Mouse (Mus musculus): ENCODE results near the gene Magix. TPM values are rescaled to one million over a fixed set of nuclear protein-coding genes. Genes with fewer than 3 reads are reported as not detected.
"Not testable (repeated sequence)": the region's sequence is repeated elsewhere in the genome, so short reads cannot be mapped to it uniquely, and the experiment has no call there.

The Magix gene
- polyA plus RNA-seq, 1 experiment from 2014 or later: 0.62 TPM

GRCm38 (mm10) chrX:7713764-7714134, 32.7 kb upstream of the Magix start:
- WGBS: 6% methylated on average over 6 of the region's 12 CpGs

GRCm38 (mm10) chrX:7696954-7697381, 15.9 kb upstream of the Magix start, which contains the start of gene Gpkow:
Gpkow (plus strand) TSS chrX:7697131.
- peak within 1 kb of the TSS; percentile 61 for H3K9ac ChIP-seq
- no peaks in the 10 kb centered on the region for H3K27me3 ChIP-seq
- H3K27ac ChIP-seq: no peak within 1 kb of the TSS
- WGBS: 9% methylated on average over 33 of the region's 33 CpGs
- peak within 1 kb of the TSS; percentile 60 for H3K4me3 ChIP-seq
- peaks cover 13% of the 10 kb centered on the region for H3K36me3 ChIP-seq
- H3K9me3 ChIP-seq: no peaks in the 10 kb centered on the region
- peak; percentile 95 for ATAC-seq (ENCODE audit: borderline replicate concordance, extremely low read depth, low FRiP score, low TSS enrichment)
- H3K4me1 ChIP-seq: no peaks in the 10 kb centered on the region
- peak within 1 kb of the TSS; percentile 55 for H3K4me2 ChIP-seq

More at GRCm38 (mm10) chrX:7713764-7714134, 32.7 kb upstream of the Magix start:
- 0 out of 2 replicates have a peak overlapping the region, but pooled peaks have one; percentile 22 for H3K9ac ChIP-seq
- not testable (repeated sequence) for H3K4me1 ChIP-seq; H3K36me3 ChIP-seq; H3K27me3 ChIP-seq; ATAC-seq (ENCODE audit: borderline replicate concordance, extremely low read depth, low FRiP score, low TSS enrichment); H3K9me3 ChIP-seq; H3K27ac ChIP-seq
- peak overlapping the region; percentile 37 for H3K4me3 ChIP-seq
- peak overlapping the region; percentile 50 for H3K4me2 ChIP-seq

GRCm38 (mm10) chrX:7696520-7696919, 15.5 kb upstream of the Magix start:
- peak overlapping the region; percentile 60; the same call in 1 of the 2 replicates for H3K4me3 ChIP-seq
- H3K27ac ChIP-seq: no peak overlapping the region
- H3K27me3 ChIP-seq: no peaks in the 10 kb centered on the region
- H3K9ac ChIP-seq: no peak overlapping the region
- no peak for ATAC-seq (ENCODE audit: borderline replicate concordance, extremely low read depth, low FRiP score, low TSS enrichment)
- H3K36me3 ChIP-seq: peaks cover 8% of the 10 kb centered on the region; the same call in 1 of the 2 replicates
- WGBS: 42% methylated on average over 6 of the region's 6 CpGs
- no peaks in the 10 kb centered on the region for H3K9me3 ChIP-seq
- H3K4me1 ChIP-seq: no peaks in the 10 kb centered on the region
- H3K4me2 ChIP-seq: peak overlapping the region; percentile 39; the same call in 1 of the 2 replicates

GRCm38 (mm10) chrX:7692862-7693261, 11.8 kb upstream of the Magix start:
- Histone ChIP-seq H3K9me3 (no peaks in the 10 kb centered on the region), H3K4me2 (no peak overlapping the region), H3K36me3 (no peaks in the 10 kb centered on the region), H3K27me3 (no peaks in the 10 kb centered on the region), H3K4me3 (no peak overlapping the region), H3K9ac (no peak overlapping the region), H3K27ac (no peak overlapping the region), H3K4me1 (no peaks in the 10 kb centered on the region)
- ATAC-seq (ENCODE audit: borderline replicate concordance, extremely low read depth, low FRiP score, low TSS enrichment): no peak
- WGBS: 35% methylated on average over 4 of the region's 4 CpGs

- H3K9me3 ChIP-seq: no peaks in the 10 kb centered on the region
Observed at GRCm38 (mm10) chrX:7690486-7690885, 9.4 kb upstream of the Magix start.

GRCm38 (mm10) chrX:7688321-7688720, 7.3 kb upstream of the Magix start:
- H3K9ac ChIP-seq: no peak overlapping the region
- no peak overlapping the region for H3K4me2 ChIP-seq
- no peaks in the 10 kb centered on the region for H3K27me3 ChIP-seq
- no peak overlapping the region for H3K27ac ChIP-seq
- WGBS: 87% methylated on average over 2 of the region's 2 CpGs
- ATAC-seq (ENCODE audit: borderline replicate concordance, extremely low read depth, low FRiP score, low TSS enrichment): no peak
- H3K36me3 ChIP-seq: no peaks in the 10 kb centered on the region
- no peak overlapping the region for H3K4me3 ChIP-seq
- no peaks in the 10 kb centered on the region for H3K9me3 ChIP-seq
- H3K4me1 ChIP-seq: no peaks in the 10 kb centered on the region

More at GRCm38 (mm10) chrX:7690486-7690885, 9.4 kb upstream of the Magix start:
- no peaks in the 10 kb centered on the region for H3K27me3 ChIP-seq
- no peak overlapping the region for H3K4me3 ChIP-seq
- H3K36me3 ChIP-seq: no peaks in the 10 kb centered on the region
- peak overlapping the region; percentile 57 for H3K27ac ChIP-seq
- no peak overlapping the region for H3K4me2 ChIP-seq
- no peaks in the 10 kb centered on the region for H3K4me1 ChIP-seq
- 38% methylated on average over 3 of the region's 3 CpGs for WGBS
- ATAC-seq (ENCODE audit: borderline replicate concordance, extremely low read depth, low FRiP score, low TSS enrichment): peak; percentile 65; the same call in 1 of the 2 replicates
- H3K9ac ChIP-seq: no peak overlapping the region

GRCm38 (mm10) chrX:7680057-7680412, 1.0 kb downstream of the Magix start:
- Histone ChIP-seq H3K27ac (no peak overlapping the region), H3K4me1 (no peaks in the 10 kb centered on the region), H3K27me3 (no peaks in the 10 kb centered on the region), H3K4me3 (peak overlapping the region; percentile 30), H3K36me3 (no peaks in the 10 kb centered on the region), H3K9ac (no peak overlapping the region), H3K4me2 (peak overlapping the region; percentile 54), H3K9me3 (no peaks in the 10 kb centered on the region)
- ATAC-seq (ENCODE audit: borderline replicate concordance, extremely low read depth, low FRiP score, low TSS enrichment): peak; percentile 37; the same call in 1 of the 2 replicates
- 21% methylated on average over 12 of the region's 12 CpGs for WGBS

- Histone ChIP-seq H3K27me3 (no peaks in the 10 kb centered on the region), H3K4me2 (peak overlapping the region; percentile 54), H3K36me3 (no peaks in the 10 kb centered on the region), H3K4me3 (peak overlapping the region; percentile 30), H3K9ac (no peak overlapping the region), H3K4me1 (peaks cover 4% of the 10 kb centered on the region; the same call in 1 of the 2 replicates), H3K9me3 (no peaks in the 10 kb centered on the region), H3K27ac (0 out of 2 replicates have a peak overlapping the region, but pooled peaks have one; percentile 15)
- ATAC-seq (ENCODE audit: borderline replicate concordance, extremely low read depth, low FRiP score, low TSS enrichment): peak; percentile 93
- 13% methylated on average over 21 of the region's 27 CpGs for WGBS
Observed at GRCm38 (mm10) chrX:7679405-7680056, 1.5 kb downstream of the Magix start.

- no peak for ATAC-seq (ENCODE audit: borderline replicate concordance, extremely low read depth, low FRiP score, low TSS enrichment)
- Histone ChIP-seq H3K9ac (no peak overlapping the region), H3K4me1 (peaks cover 10% of the 10 kb centered on the region), H3K4me3 (no peak overlapping the region), H3K27me3 (no peaks in the 10 kb centered on the region), H3K27ac (no peak overlapping the region), H3K4me2 (no peak overlapping the region; the same call in 1 of the 2 replicates), H3K9me3 (no peaks in the 10 kb centered on the region), H3K36me3 (no peaks in the 10 kb centered on the region)
- 33% methylated on average over 3 of the region's 3 CpGs for WGBS
Observed at GRCm38 (mm10) chrX:7678986-7679385, 2.1 kb downstream of the Magix start.

GRCm38 (mm10) chrX:7675001-7675380, 6.1 kb downstream of the Magix start:
- Histone ChIP-seq H3K9me3 (no peaks in the 10 kb centered on the region), H3K27ac (peak overlapping the region; percentile 62), H3K4me3 (peak overlapping the region; percentile 25), H3K36me3 (no peaks in the 10 kb centered on the region), H3K9ac (peak overlapping the region; percentile 34), H3K27me3 (no peaks in the 10 kb centered on the region), H3K4me2 (peak overlapping the region; percentile 56), H3K4me1 (peaks cover 16% of the 10 kb centered on the region)
- ATAC-seq (ENCODE audit: borderline replicate concordance, extremely low read depth, low FRiP score, low TSS enrichment): no peak
- 31% methylated on average over 10 of the region's 10 CpGs for WGBS

GRCm38 (mm10) chrX:7674284-7675000, 6.6 kb downstream of the Magix start:
- H3K36me3 ChIP-seq: no peaks in the 10 kb centered on the region
- H3K9me3 ChIP-seq: no peaks in the 10 kb centered on the region
- 28% methylated on average over 28 of the region's 28 CpGs for WGBS
- H3K9ac ChIP-seq: peak overlapping the region; percentile 34
- no peaks in the 10 kb centered on the region for H3K27me3 ChIP-seq
- peak overlapping the region; percentile 56 for H3K4me2 ChIP-seq
- peaks cover 16% of the 10 kb centered on the region for H3K4me1 ChIP-seq
- peak overlapping the region; percentile 62 for H3K27ac ChIP-seq
- ATAC-seq (ENCODE audit: borderline replicate concordance, extremely low read depth, low FRiP score, low TSS enrichment): 0 out of 2 replicates have a peak, but pooled peaks have one; percentile 5
- peak overlapping the region; percentile 25 for H3K4me3 ChIP-seq

All from lung, embryonic 15.5 days (tissue).